Mouse (Mus musculus) liver, postnatal 0 days (tissue): ENCODE results near the gene Sh2d4b. TPM values are rescaled to one million over a fixed set of nuclear protein-coding genes. Genes with fewer than 3 reads are reported as not detected.

Source experiments
- ATAC-seq: fragments of 200-750 bp; cut with Nextera tagmentation; 2 replicates; pipeline ENCODE4 v1.8.0; 2017; ENCODE audit warnings: mild to moderate bottlenecking, moderate library complexity
- DNase-seq: peaks from one replicate; pipeline ENCODE4 v3.0.0-alpha.2; 2016
- H3K27ac ChIP-seq: fragments of 300-500 bp; sonication (generic); 2 replicates; pipeline ENCODE4 v1.5.1; 2014; ENCODE audit warnings: antibody characterized with exemption, moderate library complexity, mild to moderate bottlenecking, low read depth
- H3K27me3 ChIP-seq: fragments of 300-500 bp; sonication (generic); 2 replicates; pipeline ENCODE4 v1.6.1; 2014; ENCODE audit warnings: low read length, control low read depth, mixed read lengths; ENCODE audit not compliant: insufficient read depth
- H3K36me3 ChIP-seq: fragments of 300-500 bp; sonication (generic); replicated peaks from 2 replicates; pipeline ENCODE4 v1.6.1; 2014; ENCODE audit warnings: mild to moderate bottlenecking, control low read depth, low read length, moderate library complexity, mixed read lengths; ENCODE audit not compliant: insufficient read depth
- H3K4me1 ChIP-seq: fragments of 300-500 bp; sonication (generic); 2 replicates; pipeline ENCODE4 v1.6.1; 2014; ENCODE audit warnings: antibody characterized with exemption, mild to moderate bottlenecking, control low read depth; ENCODE audit not compliant: insufficient read depth
- H3K4me2 ChIP-seq: fragments of 300-500 bp; sonication (generic); 2 replicates; pipeline ENCODE4 v1.6.1; 2014; ENCODE audit warnings: low read depth, mild to moderate bottlenecking, low read length, moderate library complexity, mixed read lengths
- H3K4me3 ChIP-seq: fragments of 300-500 bp; sonication (generic); 2 replicates; pipeline ENCODE4 v1.5.1; 2014; ENCODE audit warnings: low read depth, low read length
- H3K9ac ChIP-seq: fragments of 300-500 bp; sonication (generic); replicated peaks from 2 replicates; pipeline ENCODE4 v1.6.1; 2014; ENCODE audit warnings: mild to moderate bottlenecking, moderate library complexity
- H3K9me3 ChIP-seq: fragments of 300-500 bp; sonication (generic); 2 replicates; pipeline ENCODE4 v1.6.1; 2016; ENCODE audit warnings: mild to moderate bottlenecking, control low read depth, low read length, mixed read lengths
- CTCF ChIP-seq: sonication (generic); IDR thresholded peaks from 2 replicates; pipeline ENCODE4 v1.5.1; 2016; ENCODE audit warnings: antibody characterized with exemption, low read depth
- EP300 ChIP-seq: IDR thresholded peaks from 2 replicates; pipeline ENCODE4 v1.6.1; 2016; ENCODE audit warnings: antibody characterized with exemption, low read depth, mild to moderate bottlenecking
- WGBS: fragments of 180-500 bp; shearing (Covaris S2); extraction: QIAGEN DNeasy Blood & Tissue Kit; methylation state at CpG from one replicate; pipeline ENCODE4 v1.1.7; 2014; ENCODE audit not compliant: insufficient replicate concordance; 5-methylcytosine and 5-hydroxymethylcytosine counted together
- polyA plus RNA-seq: library from polyadenylated mRNA; unstranded; fragments of >200 nt; fragmentation: Nextera tagmentation; extraction: Ambion mirVana; gene quantifications from 2 replicates; pipeline ENCODE4 v1.2.1, GENCODE M21; 2015

The Sh2d4b gene
- polyA plus RNA-seq, 1 experiment from 2014 or later: 0.13 TPM

DNA sequence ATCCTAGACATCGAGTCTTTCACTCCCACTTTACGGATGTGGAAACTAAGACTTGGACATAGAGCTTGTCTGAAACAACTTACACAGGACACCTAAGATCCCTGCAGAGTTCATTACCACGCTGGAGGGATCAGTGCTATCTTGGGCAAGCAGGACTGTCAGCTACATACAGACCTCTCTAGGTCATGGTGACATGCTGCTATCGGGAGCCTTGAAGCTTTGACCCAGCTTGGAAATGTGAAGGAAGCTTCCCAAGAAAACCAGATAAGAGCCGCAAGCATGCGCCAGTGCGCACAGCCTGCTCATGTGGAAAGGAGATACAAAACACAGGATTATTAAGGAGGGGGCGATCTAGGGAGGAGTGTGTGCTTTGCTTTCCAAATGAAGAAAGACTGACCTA, 22.8 kb upstream of the Sh2d4b start:
- H3K4me2 ChIP-seq: no peak overlapping the region
- H3K4me3 ChIP-seq: no peak overlapping the region
- H3K36me3 ChIP-seq: peaks cover 53% of the 10 kb centered on the region
- no peaks in the 10 kb centered on the region for H3K9me3 ChIP-seq
- no peak overlapping the region for H3K27ac ChIP-seq
- ATAC-seq: no peak
- WGBS: 80% methylated on average over 8 of the region's 8 CpGs
- TF ChIP-seq EP300 (no peak), CTCF (no peak)
- no peak overlapping the region for H3K9ac ChIP-seq
- DNase-seq: no peak
- H3K4me1 ChIP-seq: peaks cover 20% of the 10 kb centered on the region
- no peaks in the 10 kb centered on the region for H3K27me3 ChIP-seq

GRCm38 (mm10) chr14:40914701-40915100, 21.6 kb upstream of the Sh2d4b start:
- Histone ChIP-seq H3K27ac (0 out of 2 replicates have a peak overlapping the region, but pooled peaks have one; percentile 22), H3K27me3 (no peaks in the 10 kb centered on the region), H3K4me3 (no peak overlapping the region), H3K36me3 (peaks cover 64% of the 10 kb centered on the region), H3K4me1 (peaks cover 16% of the 10 kb centered on the region), H3K4me2 (no peak overlapping the region), H3K9ac (no peak overlapping the region), H3K9me3 (no peaks in the 10 kb centered on the region)
- ATAC-seq: peak; percentile 42; the same call in 1 of the 2 replicates
- DNase-seq: no peak
- TF ChIP-seq CTCF (no peak), EP300 (0 out of 2 replicates have a peak, but pooled peaks have one; percentile 47)
- 82% methylated on average over 3 of the region's 3 CpGs for WGBS

DNA sequence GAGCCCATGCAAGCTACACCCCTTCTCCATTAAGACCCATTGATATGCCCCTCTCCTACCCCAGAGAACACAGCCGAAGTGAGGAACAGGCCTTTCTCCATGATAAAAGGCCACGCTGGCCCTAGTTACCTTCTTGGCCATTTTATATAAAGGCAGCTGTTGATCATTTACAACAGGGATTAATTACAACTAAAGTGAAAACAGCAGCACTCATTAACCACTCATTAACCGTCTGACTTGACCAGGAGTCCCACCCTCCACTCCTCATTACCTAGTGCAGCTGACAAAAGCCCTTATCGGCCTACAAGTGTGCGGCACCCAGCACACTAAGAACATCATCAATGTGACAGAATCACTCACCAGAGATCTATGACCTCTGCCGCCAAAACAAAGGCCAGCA, 20.6 kb upstream of the Sh2d4b start:
- Histone ChIP-seq H3K9me3 (no peaks in the 10 kb centered on the region), H3K36me3 (peaks cover 74% of the 10 kb centered on the region), H3K4me3 (no peak overlapping the region), H3K27ac (no peak overlapping the region), H3K4me2 (no peak overlapping the region), H3K27me3 (no peaks in the 10 kb centered on the region), H3K9ac (no peak overlapping the region), H3K4me1 (peaks cover 10% of the 10 kb centered on the region)
- ATAC-seq (no peak), DNase-seq (no peak)
- WGBS: 90% methylated on average over 6 of the region's 6 CpGs
- TF ChIP-seq CTCF (no peak), EP300 (no peak)

DNA sequence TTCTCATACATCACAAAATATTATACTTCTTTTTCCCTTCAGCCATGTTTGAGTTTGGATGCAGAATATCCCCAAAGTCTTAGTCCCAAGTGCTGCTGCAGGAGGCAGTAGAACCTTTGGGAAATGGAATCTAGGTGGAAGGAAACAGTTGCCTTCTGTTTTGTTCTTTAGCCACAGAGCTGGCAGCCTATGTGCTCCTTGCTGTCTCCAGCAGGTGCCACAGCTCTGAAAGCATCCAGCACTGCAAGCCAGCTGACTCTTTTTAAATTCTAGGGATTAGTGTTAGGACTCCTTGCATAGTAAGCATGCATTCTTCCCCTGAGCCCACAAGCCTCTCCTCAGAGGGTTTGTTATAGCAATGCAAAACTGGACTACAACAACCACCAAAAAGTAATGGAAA, 18.5 kb upstream of the Sh2d4b start:
- Histone ChIP-seq H3K27me3 (no peaks in the 10 kb centered on the region), H3K9ac (no peak overlapping the region), H3K9me3 (no peaks in the 10 kb centered on the region), H3K27ac (no peak overlapping the region), H3K4me1 (no peaks in the 10 kb centered on the region), H3K4me3 (no peak overlapping the region), H3K36me3 (peaks cover 85% of the 10 kb centered on the region), H3K4me2 (no peak overlapping the region)
- ATAC-seq: no peak
- TF ChIP-seq EP300: no peak
- DNase-seq: no peak

- H3K36me3 ChIP-seq: peaks cover 72% of the 10 kb centered on the region
- no peak for DNase-seq
Observed at GRCm38 (mm10) chr14:40908763-40909162, 15.7 kb upstream of the Sh2d4b start.

DNA sequence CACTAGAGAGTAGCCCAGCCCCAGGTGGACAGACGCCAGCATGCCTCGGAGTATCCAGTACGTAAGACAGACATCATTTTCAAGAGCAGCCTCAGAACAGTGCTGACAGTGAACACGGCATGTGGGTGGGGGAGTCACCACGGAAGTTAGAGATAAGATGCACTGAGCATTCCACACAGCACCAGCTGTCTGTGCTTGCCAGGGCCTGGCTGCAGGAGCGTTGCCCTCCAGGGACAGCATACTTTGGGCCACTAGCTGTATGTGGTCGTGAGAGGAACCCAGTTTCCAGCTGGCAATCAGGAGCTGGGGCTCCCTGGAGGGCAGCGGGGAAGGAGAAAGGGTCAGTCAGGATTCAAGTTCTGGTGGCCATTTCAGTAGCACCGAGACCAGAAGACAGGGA, 13.7 kb upstream of the Sh2d4b start:
- peaks cover 60% of the 10 kb centered on the region for H3K36me3 ChIP-seq
- H3K9me3 ChIP-seq: no peaks in the 10 kb centered on the region
- no peak for DNase-seq
- H3K4me1 ChIP-seq: peaks cover 4% of the 10 kb centered on the region; the same call in 1 of the 2 replicates
- 58% methylated on average over 9 of the region's 9 CpGs for WGBS
- H3K27me3 ChIP-seq: no peaks in the 10 kb centered on the region
- H3K9ac ChIP-seq: no peak overlapping the region
- no peak overlapping the region for H3K4me2 ChIP-seq
- H3K27ac ChIP-seq: no peak overlapping the region
- no peak overlapping the region for H3K4me3 ChIP-seq
- ATAC-seq: no peak
- no peak for TF ChIP-seq CTCF
- no peak for TF ChIP-seq EP300

More at GRCm38 (mm10) chr14:40908763-40909162, 15.7 kb upstream of the Sh2d4b start:
- WGBS: 86% methylated on average over 9 of the region's 9 CpGs
- H3K4me3 ChIP-seq: no peak overlapping the region
- no peaks in the 10 kb centered on the region for H3K4me1 ChIP-seq
- no peaks in the 10 kb centered on the region for H3K9me3 ChIP-seq
- no peaks in the 10 kb centered on the region for H3K27me3 ChIP-seq
- TF ChIP-seq EP300 (no peak), CTCF (no peak)
- no peak overlapping the region for H3K9ac ChIP-seq
- no peak overlapping the region for H3K4me2 ChIP-seq
- no peak overlapping the region for H3K27ac ChIP-seq
- no peak for ATAC-seq

GRCm38 (mm10) chr14:40905813-40906212, 12.7 kb upstream of the Sh2d4b start:
- Histone ChIP-seq H3K9ac (no peak overlapping the region), H3K4me1 (peaks cover 4% of the 10 kb centered on the region; the same call in 1 of the 2 replicates), H3K27me3 (no peaks in the 10 kb centered on the region), H3K4me3 (no peak overlapping the region), H3K36me3 (peaks cover 51% of the 10 kb centered on the region), H3K27ac (no peak overlapping the region), H3K4me2 (no peak overlapping the region), H3K9me3 (no peaks in the 10 kb centered on the region)
- no peak for ATAC-seq
- WGBS: 83% methylated on average over 8 of the region's 8 CpGs
- no peak for TF ChIP-seq EP300
- no peak for TF ChIP-seq CTCF
- DNase-seq: no peak
